Mouse (Mus musculus) activated CD4-positive, CD25-positive, alpha-beta regulatory T cell, adult 4 months (primary cell): ENCODE data around the gene Ric3. TPM values are rescaled to one million over a fixed set of nuclear protein-coding genes. Genes with fewer than 3 reads are reported as not detected.
"Not testable (repeated sequence)": the region's sequence is repeated elsewhere in the genome, so short reads cannot be mapped to it uniquely, and the experiment has no call there.

Experiments
- ATAC-seq: one replicate; pipeline ENCODE4 v1.8.0; 2017
- polyA plus RNA-seq, 2 experiments: library from polyadenylated mRNA; unstranded; fragments of 100-300 nt; shearing (Covaris generic); gene quantifications; one replicate each; pipeline ENCODE4 v1.2.1; 2017

Ric3 gene
- polyA plus RNA-seq = under 1 TPM; 0.15 to 0.20 TPM

DNA sequence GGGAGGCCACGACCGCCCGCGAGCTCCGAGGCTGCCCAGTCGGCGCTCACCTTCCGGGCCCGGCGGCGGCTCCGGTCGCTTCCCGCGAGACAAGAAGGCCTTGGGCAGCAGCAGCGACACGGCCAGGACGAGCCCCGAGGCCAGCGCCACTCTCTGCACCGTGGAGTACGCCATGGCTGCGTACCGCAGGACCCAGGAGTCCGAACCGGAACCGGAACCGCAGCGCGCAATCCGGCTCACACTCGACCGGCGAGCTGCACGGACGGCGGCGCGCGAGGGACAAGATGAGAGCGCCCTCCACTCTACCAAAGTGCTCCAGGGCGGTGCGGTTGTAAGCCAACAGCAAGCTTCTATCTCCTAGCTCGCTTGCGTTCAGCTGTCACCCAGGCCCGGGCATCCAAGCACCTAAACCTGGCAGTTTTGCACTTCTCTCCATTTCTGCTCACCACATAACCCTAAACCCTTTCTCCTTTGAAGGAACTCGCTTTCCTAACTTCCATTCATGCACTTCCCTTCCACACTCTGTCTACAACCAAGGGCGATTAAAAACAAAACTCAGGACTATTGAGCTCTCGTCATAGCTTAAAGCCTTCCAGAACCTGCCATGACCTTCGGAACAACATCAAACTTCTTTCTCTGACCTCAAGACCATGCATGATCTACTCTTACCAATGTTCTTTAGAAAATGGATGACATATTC lies at the start of gene Ric3:
Gene Ric3 (minus strand): TSS at position 219 of the 700 bp plus-strand sequence.
- no peak for ATAC-seq

DNA sequence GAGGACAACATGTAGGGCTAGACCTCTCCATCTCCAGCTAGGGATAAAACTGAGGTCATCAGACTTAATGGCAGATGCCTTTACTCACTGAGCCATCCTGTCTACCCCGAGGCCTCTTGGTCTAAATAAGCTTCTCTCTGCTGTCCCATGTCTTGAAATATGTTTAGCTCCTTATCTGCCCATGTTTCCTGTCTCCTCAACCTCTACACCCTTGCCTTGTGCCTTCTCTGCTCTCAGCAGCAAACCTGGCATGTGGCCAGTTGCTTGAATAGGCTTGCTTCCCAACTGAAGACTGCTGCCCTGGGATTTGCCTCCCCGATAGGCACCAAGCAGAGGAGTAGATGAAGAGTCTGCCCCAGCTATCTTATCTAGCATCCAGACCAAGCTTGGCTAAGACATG lies 48.4 kb upstream of the Ric3 start:
- ATAC-seq = no peak

DNA sequence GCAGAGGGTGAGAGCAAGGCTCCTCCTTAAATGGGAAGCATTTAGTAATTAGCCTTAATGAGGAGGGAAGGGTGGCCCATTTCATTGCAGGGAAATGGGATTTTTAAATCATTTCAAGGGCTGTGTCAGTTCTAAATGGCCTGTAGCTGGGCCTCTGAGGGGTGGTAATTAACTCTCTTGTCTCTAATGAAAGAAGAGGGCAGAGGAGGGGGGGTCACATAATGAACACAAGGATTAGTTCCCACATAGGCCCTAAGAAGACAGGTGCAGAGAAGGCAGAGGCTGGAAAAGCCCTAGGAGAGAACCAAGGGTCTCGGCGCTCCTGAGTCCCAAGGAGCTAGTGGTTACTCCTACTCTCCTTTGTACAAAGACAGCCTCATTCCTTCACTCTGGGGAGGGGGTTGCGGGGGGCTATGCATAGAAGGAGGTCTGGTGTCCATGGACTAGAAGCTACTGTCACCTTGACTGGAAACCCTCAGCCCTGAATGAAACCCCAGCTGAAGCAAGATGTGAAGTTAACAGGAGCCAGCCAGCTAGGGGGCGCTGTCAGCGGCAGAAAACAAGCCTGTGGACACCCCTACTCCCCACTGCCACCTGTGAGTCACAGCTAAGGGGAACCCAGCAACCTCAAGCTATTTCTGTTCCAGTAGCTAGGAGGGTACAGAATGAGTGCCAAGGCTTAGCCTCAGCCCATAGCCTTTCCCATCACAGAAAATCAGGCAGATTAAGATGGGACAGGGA lies 47.0 kb upstream of the Ric3 start:
- ATAC-seq = no peak

DNA sequence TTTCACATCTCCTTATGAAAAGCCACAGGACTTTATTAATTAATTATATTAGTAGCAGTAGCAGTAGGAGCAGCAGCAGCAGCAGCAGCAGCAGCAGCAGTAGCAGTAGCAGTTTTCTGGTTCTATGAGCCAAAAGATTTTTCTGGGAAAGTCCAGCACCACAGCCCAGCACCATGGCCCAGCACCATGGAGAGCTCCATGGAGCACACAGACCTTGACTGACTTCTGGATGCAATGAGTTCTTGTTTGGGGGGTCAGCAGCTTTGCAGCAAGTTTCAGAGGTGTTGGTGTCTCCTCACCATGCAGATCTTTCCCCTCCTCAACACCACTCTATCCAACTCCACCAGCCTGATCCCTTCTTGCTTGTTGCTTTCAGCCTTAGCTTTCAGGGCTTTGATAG lies 46.3 kb upstream of the Ric3 start:
- no peak for ATAC-seq

DNA sequence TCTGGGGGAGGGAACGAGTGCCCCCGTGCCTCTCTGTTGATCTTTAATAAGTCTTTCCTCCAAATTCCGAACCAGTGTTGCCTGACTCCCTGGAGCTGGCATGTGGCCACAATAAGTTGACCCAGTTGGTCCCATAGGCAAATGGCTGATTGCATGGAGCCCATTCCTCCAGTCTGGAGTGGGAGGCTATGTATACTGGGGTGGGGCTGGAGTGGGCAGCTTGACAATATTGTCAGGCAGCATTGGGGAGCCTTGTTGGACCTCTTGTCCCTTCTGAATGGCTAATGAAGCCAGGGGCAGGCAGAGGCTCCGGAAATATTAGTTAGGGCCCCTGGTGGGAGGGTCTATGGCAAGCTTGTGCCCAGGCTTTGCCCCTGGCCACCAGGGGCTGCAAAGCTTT lies 32.8 kb upstream of the Ric3 start:
- no peak for ATAC-seq

DNA sequence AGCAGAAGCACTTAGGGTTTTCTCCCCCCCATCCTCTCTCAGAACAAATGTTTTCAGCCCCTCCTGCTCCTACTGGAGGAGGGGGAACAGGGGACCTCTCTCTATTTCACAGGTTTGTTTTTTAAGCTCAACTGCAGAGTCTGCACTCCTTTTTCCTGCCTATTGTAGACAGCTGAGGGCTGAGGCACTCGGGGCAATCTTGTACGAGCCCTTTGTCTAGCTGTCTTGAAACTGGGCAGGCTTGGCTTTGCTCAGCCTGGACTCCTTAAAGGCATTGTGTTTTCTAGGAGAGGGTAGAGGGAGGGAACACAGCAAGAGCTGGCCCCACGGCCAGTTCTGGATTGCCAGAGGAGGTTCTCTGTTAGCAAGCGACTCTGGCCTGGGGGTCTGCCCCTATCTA lies 32.4 kb upstream of the Ric3 start:
- ATAC-seq = not testable (repeated sequence)

DNA sequence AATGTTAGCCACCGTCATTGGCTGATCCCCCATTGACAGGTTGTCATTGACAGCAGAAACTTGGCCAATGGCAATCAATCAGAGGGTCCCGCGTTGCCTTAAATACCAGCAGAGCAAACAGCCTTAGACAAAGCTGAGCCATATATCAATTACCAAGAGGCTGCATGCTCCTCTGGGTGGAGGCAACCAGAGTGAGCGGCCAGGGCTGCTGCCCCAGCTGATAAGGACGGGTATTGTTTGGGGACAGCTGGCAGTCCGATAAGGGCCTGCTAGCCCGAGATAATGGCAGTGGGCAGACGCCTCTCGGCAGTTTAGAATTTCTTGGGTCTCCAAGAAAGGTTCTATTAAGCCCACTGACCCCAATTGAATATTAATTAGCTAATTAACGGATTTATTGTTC lies 31.8 kb upstream of the Ric3 start:
- ATAC-seq = no peak

DNA sequence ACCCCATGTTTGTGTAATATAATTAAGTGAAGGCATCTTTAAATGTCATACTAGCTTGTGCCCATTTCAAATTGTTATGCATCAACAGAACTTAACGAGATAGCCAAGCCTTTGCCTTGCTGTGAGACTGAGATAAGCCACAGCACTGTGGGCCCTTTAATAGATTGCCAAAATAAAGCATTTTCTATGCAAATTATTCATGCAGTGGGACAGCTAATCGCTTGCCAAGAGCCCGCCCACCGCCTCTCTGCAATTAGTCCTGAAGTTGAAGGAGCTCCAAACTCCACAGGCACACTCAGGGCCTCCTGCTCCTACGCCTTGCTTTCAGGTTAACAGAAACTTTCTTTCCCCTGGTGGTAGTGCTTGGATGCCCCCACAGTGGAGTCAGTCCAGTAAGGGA lies 27.9 kb upstream of the Ric3 start:
- ATAC-seq = no peak

DNA sequence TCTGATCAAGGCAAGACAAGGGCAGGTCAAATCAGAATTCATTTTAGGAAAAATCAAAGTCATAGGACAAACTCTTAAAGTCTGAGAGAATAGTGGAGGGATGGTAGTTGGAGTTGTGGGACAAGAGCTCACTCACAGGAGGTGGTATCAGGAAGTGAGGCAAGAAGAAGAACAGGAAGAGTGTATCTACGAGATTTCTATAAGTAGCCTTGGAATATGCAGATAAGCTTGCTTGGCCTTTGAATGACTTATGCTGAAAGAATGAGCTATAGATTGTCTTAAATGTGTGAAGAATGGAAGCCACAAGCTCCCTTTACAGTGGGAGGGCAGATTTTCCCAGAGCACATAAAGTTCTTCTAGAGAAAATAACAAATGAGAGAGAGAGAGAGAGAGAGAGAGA lies 21.8 kb upstream of the Ric3 start:
- ATAC-seq = no peak

DNA sequence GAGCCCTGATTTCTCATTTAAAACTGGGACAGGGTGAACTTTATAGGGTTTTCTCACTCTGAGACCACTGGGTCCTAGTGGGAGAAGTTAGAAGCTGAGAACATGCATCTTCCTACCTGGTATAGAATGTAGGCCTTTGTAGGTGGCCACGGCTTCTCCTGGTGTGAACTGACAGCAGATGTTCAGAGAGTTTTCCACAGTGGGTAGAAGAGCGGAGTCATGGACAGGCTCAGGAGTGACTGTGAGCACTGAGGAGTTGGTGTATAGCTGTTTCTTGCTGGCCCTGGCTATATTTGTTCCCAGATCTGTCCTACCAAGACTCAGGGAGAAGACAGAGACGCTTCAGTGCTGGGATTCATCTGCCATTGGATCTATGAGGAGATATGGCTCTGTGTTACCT lies 18.0 kb upstream of the Ric3 start:
- no peak for ATAC-seq

DNA sequence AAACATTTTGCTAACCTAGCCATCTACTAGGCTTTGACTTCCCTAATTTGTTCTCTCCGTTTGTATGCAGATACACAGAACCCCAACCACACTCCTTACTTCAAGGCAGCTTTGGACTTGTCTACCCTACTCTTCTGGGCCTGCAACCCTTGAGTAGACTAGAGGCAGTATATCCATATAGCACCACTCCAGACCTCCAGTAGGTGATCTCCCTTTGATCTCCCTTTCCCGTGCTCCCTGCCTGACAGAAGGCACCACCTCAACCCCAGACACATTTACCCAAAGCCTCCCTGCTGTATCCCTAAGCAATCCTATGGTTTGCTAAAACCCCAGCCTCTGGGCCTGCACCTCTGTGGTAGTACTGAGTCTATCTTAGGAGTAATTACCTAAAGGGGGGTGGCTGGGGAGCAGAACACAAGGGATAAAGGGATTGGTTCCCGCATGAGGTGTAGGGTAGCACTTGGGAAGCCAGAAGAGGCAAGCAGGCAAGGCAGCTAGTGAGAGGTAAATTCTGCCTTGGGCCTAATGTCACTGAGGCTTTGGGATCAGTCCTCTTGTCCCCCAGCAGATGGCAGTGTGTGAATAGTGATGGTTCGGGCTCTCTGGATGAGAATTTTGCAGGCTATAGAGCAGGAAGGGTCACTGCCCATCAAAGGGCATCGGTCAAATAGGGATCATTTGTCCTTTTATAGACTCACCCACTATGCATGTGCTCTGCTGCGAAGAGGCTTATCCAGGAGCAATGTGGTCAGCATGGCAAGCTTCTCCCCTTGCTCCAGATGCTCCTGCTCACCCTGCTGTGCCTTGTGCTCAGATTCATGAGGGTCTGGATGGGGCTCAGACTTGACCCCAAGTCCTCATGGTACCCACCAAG lies 15.3 kb upstream of the Ric3 start:
- ATAC-seq = no peak

DNA sequence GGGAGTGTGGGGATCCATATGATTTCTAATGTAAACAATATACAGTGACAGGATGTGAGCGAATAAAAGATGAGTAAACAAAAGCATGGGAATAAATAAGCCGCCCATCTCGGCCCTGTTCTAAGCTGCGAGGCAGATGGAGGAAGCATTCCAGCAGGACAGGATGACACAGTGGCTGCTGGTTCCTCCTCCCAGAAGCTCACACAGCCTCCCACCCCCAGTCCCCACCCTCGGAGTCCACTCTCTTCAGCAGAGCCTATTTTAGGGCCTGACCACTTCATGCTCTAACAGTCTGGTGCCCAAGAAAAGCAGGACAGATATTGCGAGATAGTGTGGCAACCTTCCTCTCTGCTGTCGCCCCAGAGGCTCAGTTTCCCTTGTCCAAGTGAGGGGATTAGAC lies 14.1 kb upstream of the Ric3 start:
- ATAC-seq = no peak

DNA sequence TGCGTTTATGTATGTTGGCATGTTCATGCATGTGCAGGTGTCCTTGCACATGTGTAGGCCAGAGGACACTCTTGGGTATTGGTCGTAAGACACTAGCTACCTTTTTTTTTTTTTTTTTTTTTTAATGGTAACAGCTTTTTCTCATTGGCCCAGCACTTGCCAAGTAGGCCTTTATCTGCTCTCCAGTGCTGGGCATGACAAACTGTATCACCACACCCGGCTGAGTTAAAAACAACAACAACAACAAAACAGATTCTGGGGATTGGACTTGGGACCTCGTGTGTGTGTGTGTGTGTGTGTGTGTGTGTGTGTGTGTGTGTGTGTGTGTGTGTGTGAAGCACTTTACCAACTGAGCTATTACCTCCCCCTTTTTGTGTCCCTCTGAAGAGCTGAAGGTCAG lies 13.5 kb upstream of the Ric3 start:
- no peak for ATAC-seq

DNA sequence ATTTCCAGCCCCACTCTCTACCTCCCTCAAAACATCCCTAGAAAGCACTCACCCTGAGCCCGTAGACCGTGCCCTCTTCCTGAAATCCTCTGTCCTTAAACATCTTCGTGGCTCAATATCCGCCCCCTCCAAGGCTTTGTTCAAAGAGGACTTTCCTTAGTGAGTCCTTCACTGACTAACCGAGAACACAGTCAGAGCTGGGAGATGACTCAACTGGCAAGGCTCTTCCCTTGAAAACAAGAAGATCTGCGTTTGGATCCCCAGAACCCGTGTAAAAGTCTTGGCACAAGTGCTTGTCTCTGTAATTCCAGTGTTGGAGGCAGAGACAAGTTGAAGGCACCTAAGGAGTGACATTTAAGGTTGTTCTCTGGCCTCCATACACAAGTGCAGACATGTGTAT lies 11.2 kb upstream of the Ric3 start:
- no peak for ATAC-seq

DNA sequence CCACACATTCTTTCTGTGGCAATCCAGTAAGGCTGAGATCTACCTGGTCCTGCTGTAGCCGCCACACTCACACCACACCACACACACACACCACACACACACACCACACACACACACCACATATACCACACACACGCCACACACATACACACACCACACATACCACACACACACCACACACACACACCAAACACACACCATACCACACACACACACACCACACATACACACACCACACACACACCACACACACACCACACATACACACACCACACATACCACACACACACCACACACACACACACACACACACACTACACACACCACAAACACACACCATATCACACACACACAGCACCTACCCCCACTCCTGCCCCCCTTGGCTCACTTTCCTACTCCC lies 8.2 kb upstream of the Ric3 start:
- not testable (repeated sequence) for ATAC-seq

DNA sequence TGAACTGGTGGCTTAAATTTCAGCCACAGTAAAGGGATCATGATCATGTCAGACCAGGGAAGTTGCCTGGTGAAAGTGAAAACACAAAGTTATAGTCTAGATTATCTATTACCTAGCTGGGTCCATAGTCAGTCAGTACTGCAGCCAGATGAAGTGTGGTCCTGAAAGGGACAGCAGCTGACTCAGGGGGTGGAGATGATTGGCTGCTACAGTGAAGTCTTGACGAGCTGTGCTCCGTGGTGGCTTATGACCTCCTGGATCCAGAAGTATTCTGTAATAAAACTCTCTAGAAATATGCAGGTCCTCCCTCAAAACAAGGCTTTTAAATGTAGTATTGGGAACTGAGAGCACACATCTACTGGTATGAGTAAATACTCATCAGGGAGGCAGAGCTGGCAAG lies 3.8 kb upstream of the Ric3 start:
- ATAC-seq = no peak

DNA sequence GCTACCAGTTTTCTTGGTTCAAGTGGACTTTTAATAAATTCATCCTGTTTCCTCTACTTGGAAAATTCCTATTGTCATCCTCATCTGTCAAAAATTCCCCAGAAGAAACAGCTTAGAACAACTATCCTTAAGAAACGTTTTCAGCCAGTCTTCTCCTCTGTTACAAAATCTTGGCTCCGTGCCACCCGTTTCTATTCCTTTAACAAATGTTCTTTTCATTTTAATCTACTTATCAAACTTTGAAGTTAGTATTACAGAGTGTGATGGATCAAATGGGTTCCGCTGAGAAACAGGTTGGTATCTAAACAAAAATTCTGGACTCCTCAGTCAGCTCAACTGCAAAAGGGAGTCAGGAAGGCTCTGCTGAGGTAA lies 668 bp upstream of the Ric3 start:
- no peak for ATAC-seq

DNA sequence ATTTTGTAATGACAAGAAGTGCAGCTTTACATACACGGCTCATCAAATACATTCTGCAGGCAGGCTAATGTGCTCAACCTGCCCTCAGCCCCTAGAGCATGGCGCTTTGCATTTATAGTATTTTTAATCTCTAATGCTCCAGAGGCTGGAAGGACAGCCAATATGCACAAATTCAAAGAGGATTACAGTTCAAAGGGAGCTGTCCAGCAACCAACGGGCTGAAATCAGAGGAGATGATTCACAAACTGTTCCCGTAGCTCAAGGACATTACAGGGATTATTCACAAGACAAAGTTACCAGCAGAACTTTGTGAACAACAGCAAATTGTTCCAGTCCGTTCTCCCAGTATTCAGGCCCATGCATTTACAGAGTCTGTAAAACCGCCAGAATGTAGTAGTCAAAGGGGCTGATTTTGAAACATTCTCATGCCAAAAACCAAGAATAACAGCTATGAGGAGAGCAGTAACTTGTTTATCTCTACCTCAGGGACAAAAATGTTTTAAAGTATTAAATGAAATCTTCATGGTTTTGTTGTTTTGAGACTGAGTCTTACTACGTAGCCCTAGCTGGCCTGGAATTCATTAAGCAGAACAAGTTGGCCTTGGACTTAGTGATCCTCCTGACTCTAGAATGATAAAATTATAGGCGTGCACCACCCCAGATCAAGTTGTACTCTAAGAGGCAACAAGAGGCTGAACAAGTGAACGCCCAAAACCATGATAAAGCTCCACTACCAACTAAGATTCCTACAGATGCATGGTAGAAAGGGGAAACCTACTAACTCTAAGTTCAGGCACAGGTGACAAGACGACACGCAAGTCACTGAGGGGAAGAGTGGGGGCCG lies 640 bp downstream of the Ric3 start:
- no peak for ATAC-seq

DNA sequence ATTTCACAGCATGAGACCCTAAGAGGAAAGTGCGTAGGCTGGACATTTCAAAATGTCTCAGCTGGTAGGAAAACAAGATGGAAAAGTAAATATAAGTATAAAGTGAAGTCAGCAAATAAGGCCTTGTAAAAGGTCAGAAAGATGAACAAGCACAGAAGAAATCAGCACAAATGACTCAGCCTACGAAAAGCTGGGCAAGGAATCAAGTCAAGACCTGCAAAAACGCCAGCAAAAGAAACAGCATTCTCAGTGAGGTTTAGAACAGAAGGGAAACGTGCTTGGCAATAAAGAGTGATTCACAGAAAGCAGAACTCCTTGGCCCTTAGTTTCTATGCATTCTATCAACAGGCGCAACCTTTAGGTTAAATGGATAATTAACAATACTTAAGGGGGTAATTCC lies 10.8 kb downstream of the Ric3 start:
- no peak for ATAC-seq

DNA sequence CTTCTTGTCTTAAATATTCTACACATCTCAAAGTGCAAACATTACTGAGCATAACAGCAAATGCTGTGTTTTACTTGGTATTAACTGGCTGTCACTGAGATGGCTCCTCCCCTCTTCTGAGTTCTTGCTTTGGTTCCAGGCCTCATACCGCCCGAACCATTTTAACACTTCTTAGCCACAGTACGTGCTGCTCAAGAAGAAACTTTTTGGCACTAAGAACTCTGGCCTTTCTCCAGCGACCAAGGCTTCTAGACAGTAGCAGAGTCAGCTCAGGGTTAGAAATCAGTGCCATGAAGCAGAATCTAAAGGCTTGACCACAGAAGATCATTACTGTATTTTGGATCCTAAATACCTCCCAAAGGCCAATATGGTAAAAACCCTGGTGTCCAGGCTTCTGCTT lies 13.5 kb downstream of the Ric3 start:
- ATAC-seq = no peak

DNA sequence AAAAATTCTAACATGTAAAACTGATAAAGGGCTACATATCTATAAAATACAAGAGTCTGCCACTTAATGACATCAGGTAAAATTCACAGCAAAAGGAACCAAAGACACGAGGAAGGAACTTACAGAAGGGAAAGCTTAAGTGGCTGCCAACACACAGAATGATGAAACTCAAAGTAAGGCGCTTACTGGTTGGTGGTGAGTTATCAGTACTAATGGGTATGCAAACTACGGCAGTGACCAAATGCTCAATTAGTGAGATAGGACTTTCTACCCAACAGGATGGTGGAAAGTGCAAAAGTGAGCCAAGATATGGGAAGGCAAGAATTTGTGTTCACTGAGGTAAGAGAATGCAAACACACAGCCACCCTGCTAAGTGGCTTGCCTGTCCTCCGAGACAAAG lies 23.6 kb downstream of the Ric3 start:
- ATAC-seq = no peak

DNA sequence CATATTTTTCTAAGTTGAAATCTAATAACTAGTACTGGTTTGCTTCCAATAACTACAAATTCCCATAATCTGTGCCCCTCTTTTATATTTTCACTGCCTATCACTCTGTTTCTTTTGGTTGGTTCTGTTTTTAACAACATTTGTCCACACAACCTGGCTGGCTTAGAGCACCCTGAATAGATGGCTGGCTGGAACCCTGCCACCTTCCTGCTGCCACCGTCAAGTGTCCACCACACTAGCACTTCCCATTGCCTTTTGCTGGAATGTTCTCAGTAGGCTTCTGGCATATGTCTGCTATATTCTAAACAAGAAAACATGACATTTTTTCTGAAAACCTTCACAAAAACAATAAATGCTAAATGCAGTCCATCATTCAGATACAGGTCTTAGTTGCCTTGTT lies 32.3 kb downstream of the Ric3 start:
- ATAC-seq = no peak

DNA sequence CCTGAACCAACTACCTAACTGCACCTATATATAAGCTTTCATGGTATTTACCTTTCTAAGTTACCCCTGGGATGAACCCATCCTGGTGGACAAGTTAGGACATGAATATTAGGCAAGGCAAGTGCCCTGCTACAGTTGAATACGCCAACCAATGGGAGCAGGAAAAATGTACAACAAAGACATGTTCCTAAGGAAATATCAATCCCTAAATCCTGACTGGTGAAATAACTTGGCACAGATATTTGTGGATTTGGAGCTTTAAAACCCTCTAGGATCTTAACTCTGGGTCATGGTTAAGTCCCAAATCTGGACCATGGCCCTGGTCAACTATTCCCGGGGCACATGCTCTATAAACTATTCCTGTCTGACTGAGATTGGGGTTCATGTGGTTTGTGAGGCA lies 37.3 kb downstream of the Ric3 start:
- ATAC-seq = no peak
